Mouse (Mus musculus) left cerebral cortex, postnatal 25 days (tissue): ENCODE results near the gene Vamp8. TPM values are rescaled to one million over a fixed set of nuclear protein-coding genes. Genes with fewer than 3 reads are reported as not detected.
A peak's percentile ranks its signal among the peaks of the same experiment; 100 is the strongest.

Experiments
- DNase-seq, 2 experiments: peaks; one replicate each; pipeline ENCODE4 v3.0.0; 2022; ENCODE audit warnings: low spot score in 2 of 2, mixed read lengths in 1 of 2
- intact Hi-C: fragments of 180-260 bp; cut with DNase I; formaldehyde crosslinking; loops from one replicate; pipeline ENCODE4 v1.15.1; 2025
- total RNA-seq, 2 experiments: library from RNA; stranded (reverse); gene quantifications; 2 replicates each; pipeline ENCODE4 v1.2.3; 2021

Vamp8 gene
- total RNA-seq, 2 experiments from 2014 or later = 10.5 to 12.7 TPM

- peak; percentile 58 to 82 for DNase-seq
- intact Hi-C loops = no loop called here
Measured at GRCm38 (mm10) chr6:72409567-72409966, 19.1 kb upstream of the Vamp8 start.

GRCm38 (mm10) chr6:72407119-72407518, 16.6 kb upstream of the Vamp8 start:
- DNase-seq = peak; percentile 75 to 90
- intact Hi-C loops = loop anchor here (2.0 kb wide), 1 partner anchor 42 kb away; no protein-coding TSS in a partner anchor

- DNase-seq = no peak
- intact Hi-C loops = no loop called here
Measured at GRCm38 (mm10) chr6:72405356-72405755, 14.9 kb upstream of the Vamp8 start.

- peak; percentile 59 to 76 for DNase-seq
- intact Hi-C loops = no loop called here
Measured at GRCm38 (mm10) chr6:72401875-72402274, 11.4 kb upstream of the Vamp8 start.

- intact Hi-C loops = no loop called here
- no peak for DNase-seq
Measured at GRCm38 (mm10) chr6:72399967-72400366, 9.5 kb upstream of the Vamp8 start.

GRCm38 (mm10) chr6:72396837-72397251, 6.3 kb upstream of the Vamp8 start:
- no peak for DNase-seq
- intact Hi-C loops = no loop called here

GRCm38 (mm10) chr6:72392341-72392740, 1.8 kb upstream of the Vamp8 start:
- DNase-seq = no peak
- intact Hi-C loops = no loop called here

- intact Hi-C loops = no loop called here
- no peak for DNase-seq
Measured at GRCm38 (mm10) chr6:72390795-72391521, 455 bp upstream of the Vamp8 start.

- DNase-seq = no peak
- intact Hi-C loops = no loop called here
Measured at GRCm38 (mm10) chr6:72389471-72389940, 997 bp downstream of the Vamp8 start.

- intact Hi-C loops = no loop called here
- DNase-seq = no peak
Measured at GRCm38 (mm10) chr6:72388791-72389329, 1.6 kb downstream of the Vamp8 start.

- no peak for DNase-seq
- intact Hi-C loops = no loop called here
Measured at GRCm38 (mm10) chr6:72388266-72388665, 2.2 kb downstream of the Vamp8 start.

- intact Hi-C loops = no loop called here
Measured at GRCm38 (mm10) chr6:72387816-72388215, 2.7 kb downstream of the Vamp8 start.

GRCm38 (mm10) chr6:72386561-72386960, 3.9 kb downstream of the Vamp8 start:
- no peak for DNase-seq
- intact Hi-C loops = no loop called here

More at GRCm38 (mm10) chr6:72387816-72388215, 2.7 kb downstream of the Vamp8 start:
- no peak for DNase-seq

GRCm38 (mm10) chr6:72385258-72385657, 5.2 kb downstream of the Vamp8 start:
- no peak for DNase-seq
- intact Hi-C loops = no loop called here

GRCm38 (mm10) chr6:72383952-72384351, 6.6 kb downstream of the Vamp8 start:
- intact Hi-C loops = no loop called here
- DNase-seq = no peak

- no peak for DNase-seq
- intact Hi-C loops = no loop called here
Measured at GRCm38 (mm10) chr6:72383142-72383820, 7.2 kb downstream of the Vamp8 start.

GRCm38 (mm10) chr6:72382494-72382893, 8.0 kb downstream of the Vamp8 start:
- no peak for DNase-seq
- intact Hi-C loops = no loop called here

GRCm38 (mm10) chr6:72380131-72380770, 10.3 kb downstream of the Vamp8 start, which contains the start of gene Vamp5:
TSS of gene Vamp5 (minus strand) at chr6:72380468.
- intact Hi-C loops = no loop called here
- no peak for DNase-seq

GRCm38 (mm10) chr6:72379377-72380130, 10.9 kb downstream of the Vamp8 start:
- intact Hi-C loops = no loop called here

More at GRCm38 (mm10) chr6:72379377-72380130, 10.9 kb downstream of the Vamp8 start:
- no peak for DNase-seq
